Mouse (Mus musculus) gastrocnemius, postnatal 25 days (tissue): ENCODE results near the gene Abhd5. TPM values are rescaled to one million over a fixed set of nuclear protein-coding genes. Genes with fewer than 3 reads are reported as not detected.

Source experiments
- DNase-seq: peaks from one replicate; pipeline ENCODE4 v3.0.0; 2022
- long read RNA-seq, 2 experiments: library from polyadenylated mRNA; stranded (forward); transcript quantifications; one replicate each; pipeline ENCODE4 v2.0.0; 2021
- total RNA-seq, 2 experiments: library from RNA; stranded (reverse); gene quantifications; 1 replicate in 1 of 2; 2 replicates in 1 of 2; pipeline ENCODE4 v1.2.3; 2021

Abhd5 gene
- total RNA-seq: 10 to 100 TPM; 31.7 to 43.5 TPM
- long read RNA-seq, experiment 1, transcript Abhd5-204 (7 exons, 3,157 nt): major isoform, 21 of 38 reads
- long read RNA-seq, experiment 1, partial matches to known transcripts: 6 of 38 reads
- long read RNA-seq, experiment 1, other reads (novel, unspliced or antisense): 10 of 38 reads
- long read RNA-seq, experiment 2, transcript Abhd5-204 (7 exons, 3,157 nt): major isoform, 29 of 56 reads
- long read RNA-seq, experiment 2, partial matches to known transcripts: 4 of 56 reads
- long read RNA-seq, experiment 2, other reads (novel, unspliced or antisense): 23 of 56 reads

DNA sequence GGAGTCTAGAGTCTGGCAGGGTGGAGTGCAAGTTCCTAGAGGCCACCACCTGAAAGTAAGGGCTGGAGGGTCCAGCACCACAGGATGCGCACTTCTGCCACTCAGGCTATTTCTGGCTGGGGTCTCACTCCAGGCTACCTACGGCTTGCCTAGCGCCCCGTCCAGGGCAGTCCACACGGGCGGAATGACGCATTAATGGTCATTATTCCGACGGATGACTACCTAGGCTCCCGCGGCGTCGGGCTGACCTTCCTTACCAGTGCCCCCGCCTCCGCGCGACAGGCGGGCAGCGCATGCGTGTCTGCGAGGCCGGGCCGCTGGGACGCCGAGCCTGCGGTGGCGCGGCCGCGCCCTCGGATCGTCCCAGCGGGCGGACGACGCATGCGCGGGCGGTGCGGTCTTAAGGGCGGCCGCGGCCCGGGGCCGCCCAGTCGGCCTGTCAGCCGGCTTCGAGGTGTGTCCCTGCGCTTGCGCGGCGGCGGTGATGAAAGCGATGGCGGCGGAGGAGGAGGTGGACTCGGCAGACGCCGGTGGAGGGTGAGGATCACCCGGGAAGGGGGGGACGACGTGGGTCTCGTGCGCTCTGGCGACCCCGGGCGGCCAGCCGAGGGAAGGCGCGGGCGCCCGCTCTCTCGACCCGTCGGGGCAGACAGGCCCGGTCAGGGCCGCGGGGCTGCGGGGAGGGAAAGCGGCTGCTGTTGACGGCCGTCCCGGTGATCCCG lies at the start of gene Abhd5:
Abhd5 (plus strand) TSS at position 306 of the 722 bp plus-strand sequence.
- peak; percentile 95 for DNase-seq

DNA sequence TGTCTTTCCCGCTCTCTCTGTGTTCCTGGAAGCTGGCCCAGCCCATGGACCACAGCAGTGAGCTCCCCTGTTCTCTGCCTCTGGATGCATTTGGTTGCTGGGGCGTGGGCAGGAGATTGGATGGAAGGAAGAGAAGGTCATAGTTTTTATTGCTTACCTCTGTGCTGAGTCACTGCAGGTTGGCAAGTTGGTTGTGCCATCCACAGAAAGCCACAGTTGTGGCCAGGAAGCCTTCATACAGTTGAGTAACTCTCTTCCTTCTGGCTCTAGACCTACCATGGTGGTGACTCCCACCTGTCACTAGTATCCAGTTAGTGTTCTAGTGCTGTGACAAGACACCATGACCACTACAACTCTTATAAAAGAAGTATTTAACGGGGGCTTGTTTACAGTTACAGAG lies 46.1 kb upstream of the Abhd5 start:
- DNase-seq: no peak

DNA sequence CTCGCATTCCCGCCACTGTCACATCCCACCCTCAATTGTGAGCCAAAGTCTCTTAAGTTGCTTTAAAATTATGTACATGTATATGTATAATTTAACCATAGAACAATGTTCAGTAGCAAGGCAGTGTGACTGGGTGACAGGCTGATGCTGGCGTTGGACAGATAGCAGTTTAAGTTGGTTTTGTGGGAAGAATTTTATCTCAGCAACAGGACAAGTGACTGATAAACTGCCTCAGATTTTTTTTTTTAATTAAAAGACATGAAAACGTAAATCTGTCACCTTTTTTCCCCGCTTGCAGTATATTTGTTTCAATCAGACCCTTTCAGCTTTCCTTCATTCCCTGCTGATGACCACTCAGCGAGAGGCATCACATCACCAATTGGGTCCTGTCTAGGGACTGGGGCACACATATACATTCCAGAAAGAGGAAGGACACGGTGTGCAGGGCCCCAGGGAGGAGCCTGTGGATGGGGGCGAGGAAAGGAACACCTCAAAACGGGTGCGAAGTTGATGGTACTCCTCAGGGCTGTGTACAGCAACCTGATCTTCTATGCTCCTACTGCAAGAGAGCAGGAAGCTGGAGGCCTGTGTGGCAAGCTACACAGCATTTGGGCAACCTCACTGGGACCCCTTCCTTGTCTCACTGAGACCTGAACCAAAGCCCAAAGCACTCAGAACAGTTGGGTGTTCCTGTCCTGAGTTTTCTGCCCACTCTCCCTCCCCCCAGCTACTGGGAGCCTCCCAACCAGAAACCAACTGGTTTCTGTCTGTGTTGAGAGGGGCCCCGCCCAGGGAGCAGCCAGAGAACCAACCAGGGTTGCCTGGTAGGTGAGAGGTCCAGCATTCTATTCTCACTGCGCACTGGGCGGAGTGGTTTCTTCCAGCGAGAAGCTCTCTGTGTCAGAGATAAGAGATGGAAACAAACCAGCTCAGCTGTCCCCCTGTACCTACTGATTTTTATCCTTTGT lies 42.1 kb upstream of the Abhd5 start:
- peak; percentile 1 for DNase-seq

DNA sequence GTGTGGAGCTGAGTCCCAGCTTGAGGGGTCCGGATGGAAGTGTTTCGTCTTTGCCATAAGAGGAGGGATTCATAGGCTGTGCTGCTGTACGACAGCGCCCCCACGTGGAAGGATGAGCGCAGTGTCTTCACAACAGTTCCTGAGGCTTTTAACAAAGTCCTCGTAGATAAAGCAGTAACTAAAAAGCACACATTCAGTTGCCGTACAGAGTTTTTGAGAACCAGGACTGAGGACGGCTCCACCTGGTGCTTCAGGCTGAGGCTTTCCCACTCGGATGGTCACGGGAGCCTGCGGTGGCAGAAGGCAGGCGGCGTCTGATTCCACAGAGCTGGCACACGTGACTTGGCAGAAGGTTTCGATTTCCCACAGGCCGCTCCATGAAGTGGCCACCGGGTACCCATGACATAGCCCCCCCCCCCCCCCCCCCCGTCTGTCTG lies 40.8 kb upstream of the Abhd5 start:
- peak; percentile 66 for DNase-seq

DNA sequence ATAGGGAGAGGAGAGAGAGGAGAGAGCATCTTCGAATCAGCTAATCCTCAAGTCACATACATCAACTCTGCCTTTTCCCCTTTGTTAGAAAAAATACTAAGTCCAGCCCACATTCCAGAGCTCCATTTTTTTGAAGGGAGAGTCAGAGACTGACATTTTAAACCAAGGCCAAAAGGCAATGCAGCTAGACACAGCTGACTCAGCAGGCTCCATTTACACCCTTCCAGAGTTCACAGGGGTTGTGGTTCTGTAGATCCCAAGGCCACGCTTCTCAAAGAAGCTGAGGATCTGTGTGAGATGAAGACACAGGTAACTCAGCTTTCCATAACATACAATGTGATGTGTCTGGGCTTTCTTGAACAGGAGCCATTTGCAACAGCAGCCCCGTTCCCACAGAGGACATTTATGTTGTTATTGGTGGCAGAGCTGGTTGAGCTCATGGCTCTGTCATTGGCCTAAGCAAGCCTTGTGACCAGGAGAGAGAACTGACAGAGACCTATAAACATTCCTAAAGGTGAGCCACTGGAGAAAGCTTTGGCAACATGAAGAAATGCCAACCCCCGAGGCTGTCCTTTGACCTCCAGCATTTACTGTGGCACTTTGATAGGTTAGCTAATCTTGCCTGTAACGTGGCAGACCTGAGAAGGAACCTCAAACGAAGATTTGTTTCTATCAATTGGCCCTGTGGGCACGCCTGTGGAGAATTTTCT lies 40.2 kb upstream of the Abhd5 start:
- DNase-seq: no peak

DNA sequence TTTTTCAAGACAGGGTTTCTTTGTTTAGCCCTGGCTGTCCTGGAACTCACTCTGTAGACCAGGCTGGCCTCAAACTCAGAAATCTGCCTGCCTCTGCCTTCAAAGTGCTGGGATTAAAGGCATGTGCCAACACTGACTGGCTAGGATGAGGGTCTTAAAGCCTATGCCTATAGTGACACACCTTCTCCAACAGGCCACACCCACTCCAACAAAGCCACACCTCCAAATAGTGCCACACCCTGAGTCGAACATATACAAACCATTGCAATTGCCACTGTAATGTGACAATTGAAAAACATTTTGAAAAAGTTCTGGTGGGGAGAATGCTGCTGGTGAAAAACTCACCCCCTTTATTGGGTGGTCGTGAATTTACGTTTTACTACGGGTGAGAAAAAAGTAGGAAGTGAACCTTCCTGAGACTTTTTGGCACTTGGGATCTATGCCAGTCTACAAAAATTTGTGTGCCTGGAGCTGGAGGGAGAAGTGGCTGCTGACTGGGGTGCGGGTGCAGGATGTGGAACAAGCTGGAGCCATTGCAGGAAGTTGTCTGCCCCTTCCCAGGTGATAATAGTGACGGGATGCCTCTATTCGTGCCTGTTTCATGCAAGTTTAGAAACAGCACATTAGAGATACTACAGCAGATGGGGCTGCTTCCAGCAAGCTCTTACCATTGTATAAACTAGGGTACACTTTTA lies 39.0 kb upstream of the Abhd5 start:
- peak; percentile 3 for DNase-seq

DNA sequence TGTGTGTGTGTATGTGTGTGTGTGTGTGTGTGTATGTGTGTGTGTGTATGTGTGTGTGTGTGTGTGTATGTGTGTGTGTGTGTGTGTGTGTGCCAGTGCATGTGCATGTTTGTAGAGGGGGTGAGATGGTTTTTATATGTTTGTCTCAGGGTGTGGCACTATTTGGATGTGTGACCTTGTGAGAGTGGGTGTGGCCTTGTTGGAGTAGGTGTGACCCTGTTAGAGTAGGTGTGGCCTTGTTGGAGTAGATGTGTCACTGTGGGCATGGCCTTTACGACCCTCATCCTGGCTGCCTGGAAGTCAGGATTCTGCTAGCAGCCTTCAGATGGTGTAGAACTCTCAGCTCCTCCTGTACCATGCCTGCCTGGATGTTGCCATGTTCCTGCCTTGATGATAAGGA lies 38.3 kb upstream of the Abhd5 start:
- peak; percentile 1 for DNase-seq

DNA sequence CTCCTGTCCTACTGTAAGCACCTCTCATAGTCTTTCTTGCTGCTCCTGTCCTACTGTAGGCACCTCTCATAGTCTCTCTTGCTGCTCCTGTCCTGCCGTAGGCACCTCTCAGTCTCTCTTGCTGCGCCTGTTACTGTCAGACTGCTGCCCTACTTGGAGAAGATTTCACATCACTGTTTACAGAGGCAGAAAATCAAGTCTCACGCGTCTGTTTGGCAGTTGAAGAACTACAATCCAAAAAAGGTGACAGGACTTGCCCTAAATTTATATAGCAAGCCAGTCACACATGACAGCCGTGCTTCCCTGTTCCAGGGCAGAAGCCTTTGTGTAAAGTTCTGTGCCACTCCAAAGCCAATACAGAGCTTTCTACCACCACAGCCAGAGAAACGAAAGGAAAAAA lies 37.0 kb upstream of the Abhd5 start:
- no peak for DNase-seq

DNA sequence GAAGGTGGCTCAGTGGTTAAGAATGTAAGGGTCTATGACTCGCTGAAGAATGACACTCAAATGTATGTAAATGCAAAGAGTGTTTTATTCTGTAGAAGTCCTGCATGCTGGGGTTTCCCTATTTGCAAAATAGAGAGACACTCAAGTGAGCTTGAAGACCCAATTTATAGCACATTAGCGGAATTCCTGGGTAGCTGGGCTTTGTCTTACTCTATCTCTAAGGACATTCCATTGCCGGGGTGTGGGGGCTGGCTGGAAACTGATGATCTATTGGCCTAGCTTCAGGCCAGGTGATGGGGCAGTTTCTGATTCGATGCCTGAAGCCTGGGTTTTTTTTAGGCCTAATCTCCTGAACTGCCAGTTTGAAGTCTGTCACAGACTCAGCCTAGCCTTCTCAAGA lies 36.5 kb upstream of the Abhd5 start:
- DNase-seq: no peak

DNA sequence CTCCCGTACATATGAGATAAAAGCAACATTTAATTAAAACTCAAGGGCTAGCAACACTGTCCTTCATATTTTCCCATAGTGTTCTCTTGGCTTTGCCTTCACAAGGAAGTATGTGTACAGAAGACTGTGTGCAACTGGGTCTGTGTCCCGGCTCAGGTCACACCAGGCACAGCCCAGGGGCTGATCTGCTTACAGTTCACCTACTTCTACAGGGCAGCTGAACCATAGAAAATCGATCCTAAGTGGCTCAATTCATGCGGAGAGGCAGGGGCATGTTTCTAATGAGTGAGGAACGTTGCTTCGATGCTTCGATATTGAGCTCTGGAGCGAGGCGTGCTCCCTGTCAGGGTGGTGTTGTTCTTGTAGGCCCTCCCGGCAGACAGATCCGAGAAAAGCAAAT lies 35.9 kb upstream of the Abhd5 start:
- no peak for DNase-seq

DNA sequence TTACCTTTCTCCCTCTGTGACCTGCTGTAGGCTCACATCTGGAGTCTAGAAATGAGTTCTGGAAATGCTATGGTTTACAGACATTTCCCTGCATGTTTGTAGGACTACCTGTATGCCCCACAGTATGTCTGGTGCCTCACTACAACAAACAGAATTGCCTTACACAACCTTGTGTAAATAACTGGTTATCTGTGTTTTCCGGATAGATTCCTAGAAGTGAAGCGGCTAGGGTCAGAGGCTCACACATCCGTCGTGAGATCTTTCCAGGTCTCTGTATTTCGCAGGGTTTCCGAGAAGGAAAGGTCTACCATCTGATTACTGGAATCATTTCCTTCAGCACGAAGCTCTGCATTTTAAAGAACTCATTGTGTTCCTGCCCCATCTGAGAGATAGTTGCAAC lies 34.8 kb upstream of the Abhd5 start:
- DNase-seq: no peak

DNA sequence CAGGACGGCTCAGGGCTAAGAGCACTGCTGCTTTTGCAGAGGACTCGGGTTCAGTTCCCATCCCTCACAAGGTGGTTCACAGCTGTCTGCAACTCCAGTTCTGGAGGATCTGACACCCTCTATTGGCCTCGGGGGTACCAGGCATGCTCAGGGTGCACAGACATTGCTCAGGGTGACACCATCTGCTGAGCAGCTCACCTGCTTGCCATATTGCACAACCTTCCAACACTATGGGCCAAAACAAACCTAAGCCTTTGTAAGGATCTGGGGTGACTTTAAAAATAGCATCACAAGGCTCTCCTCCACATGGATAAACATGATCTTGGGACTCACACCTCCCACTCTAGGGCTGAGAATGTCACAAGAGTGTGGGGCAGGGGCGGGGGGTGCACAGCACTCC lies 30.8 kb upstream of the Abhd5 start:
- DNase-seq: no peak

DNA sequence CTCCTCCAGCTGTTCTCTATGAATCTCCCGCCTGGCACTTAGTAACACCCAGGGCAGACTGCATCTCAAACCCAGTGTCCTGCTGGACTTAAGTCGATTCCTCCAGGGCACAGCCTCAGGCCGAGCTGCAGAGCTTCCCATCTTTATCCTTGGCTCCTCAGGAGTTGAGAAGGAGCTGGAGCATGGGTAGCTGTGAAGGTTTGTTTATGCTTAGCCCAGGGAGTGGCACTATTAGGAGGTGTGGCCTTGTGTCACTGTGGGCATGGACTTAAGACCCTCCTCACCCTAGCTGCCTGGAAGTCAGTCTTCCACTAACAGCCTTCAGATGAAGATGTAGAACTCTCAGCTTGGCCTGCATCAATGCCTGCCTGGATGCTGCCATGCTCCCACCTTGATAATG lies 29.1 kb upstream of the Abhd5 start:
- no peak for DNase-seq

DNA sequence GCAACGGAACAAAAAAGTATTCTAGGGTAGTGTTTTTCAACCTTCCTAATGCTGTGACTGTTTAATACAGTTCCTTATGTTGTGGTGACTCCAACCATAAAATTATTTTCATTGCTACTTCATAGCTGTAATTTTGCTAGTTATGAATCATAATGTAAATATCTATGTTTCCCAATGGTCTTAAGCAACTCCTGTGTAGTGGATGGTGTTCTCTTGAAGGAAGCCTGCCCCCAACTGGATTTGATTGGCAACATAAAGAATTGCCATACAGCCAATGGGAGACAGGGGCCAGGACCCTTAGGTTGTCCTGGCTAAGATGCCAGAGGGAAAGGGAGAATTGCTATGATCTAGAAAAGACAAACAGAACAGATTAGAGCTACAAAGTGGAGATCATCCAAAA lies 25.4 kb upstream of the Abhd5 start:
- DNase-seq: no peak

DNA sequence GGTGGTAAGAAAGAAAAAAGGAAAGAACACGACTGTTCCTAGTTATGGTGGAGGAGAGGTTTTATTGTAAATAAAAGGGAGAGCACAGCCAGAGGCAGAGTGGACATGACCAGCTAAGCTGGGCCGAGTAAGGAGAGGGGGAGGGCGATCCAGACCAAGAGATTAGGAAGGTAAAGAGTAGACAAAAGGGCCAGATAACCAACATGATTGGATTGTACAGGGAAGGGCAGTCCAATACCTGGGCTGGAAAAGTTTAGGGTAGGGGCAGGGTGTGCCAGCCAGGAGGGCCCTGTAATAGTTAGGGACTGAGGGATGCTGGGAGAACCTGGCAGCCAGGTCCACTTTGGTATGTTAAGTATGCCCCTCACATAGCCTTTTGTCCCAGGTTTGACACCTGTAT lies 23.2 kb upstream of the Abhd5 start:
- no peak for DNase-seq

DNA sequence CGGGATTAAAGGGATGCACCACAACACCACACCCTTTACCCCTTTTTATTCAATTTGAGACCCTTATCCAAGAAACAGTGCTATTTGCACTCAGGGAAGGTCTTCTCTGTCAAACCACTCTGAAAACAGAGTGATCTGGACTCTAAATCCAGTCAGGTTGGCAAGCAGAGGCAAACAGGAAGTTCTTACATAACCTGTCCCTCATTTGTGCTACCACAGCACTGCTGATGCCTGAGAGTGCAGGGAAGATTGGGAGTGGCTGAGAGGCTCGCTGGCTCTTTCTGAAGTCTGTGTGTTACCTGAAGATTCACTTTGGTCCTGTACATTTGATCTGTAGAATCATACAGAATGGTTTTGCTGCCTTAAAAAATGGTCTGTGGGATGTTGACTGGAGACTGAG lies 14.7 kb upstream of the Abhd5 start:
- peak; percentile 9 for DNase-seq

DNA sequence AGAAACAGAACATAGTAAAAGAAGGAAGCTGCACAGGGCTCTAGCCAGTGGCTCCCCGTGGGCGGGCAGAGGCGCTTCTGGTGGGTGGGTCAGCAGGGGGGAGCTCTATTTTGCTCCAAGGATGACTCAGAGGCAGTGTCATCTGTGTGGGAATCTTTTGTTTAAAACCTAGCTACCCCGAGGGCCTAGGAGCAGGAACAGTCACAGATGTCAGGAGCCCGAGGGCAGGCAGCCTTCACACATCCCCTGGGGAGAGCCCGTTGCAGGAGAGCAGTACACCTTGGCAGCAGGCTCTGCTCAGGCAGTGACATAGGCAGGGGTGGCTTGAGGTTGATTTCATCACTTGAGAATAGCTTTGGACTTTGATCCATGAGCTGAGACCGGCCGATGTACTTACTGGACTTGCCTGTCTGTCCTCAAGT lies 13.9 kb upstream of the Abhd5 start:
- DNase-seq: no peak

DNA sequence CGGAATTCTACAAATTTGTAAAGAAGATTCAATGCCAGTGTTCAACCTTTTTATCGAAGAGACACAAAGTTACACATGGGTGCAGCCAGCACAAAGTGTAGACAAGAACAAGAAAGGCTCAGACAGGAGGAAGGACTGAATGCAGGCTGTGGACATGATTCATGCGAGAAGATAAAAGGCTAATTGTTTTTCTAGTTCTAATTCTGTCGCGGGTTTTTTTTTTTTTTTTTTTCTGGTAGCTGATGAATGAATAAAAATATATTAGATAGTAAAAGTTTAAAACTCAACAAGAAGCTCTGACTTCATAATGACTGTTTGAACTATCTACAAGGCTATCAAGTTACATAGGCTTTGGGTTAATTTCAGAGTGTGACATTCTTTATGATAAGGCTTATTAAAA lies 11.4 kb upstream of the Abhd5 start:
- no peak for DNase-seq

DNA sequence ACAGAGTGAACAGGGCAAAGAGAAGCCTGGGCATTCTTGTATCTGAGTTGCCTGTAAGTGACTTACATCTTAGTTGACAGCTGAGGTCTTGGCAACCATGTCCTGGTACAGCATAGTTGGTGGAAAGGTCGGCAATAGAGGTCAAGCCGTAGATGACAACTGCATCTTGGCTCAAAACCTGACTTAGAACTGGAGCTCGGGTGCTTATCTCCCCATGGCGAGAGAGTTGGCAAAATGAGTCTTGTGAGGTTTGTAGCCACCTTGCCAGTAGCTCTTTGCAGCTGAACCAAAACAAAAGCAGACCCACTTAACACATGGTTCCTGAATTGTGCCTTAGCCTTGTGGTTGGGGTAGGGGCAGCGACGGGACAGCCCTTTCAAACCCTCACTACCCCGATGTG lies 8.0 kb upstream of the Abhd5 start:
- DNase-seq: no peak

DNA sequence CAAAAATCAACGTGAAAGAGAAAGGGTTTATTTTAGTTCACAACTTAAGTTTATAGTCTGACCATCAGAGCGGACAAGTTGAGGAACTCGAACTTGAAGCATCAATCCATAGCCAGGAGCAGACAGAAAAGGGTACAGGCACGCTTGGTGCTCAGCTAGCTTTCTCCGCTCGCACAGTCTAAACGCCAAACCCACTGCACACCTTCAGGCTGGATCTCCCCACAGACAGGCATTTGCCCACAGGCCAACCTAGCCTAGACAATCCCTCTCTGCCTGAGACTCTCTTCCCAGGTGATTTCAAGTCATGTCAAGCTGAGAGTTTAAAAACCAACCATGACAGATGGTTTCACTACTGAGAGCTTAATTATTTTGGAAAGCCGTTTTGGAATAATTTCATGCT lies 6.8 kb upstream of the Abhd5 start:
- no peak for DNase-seq

DNA sequence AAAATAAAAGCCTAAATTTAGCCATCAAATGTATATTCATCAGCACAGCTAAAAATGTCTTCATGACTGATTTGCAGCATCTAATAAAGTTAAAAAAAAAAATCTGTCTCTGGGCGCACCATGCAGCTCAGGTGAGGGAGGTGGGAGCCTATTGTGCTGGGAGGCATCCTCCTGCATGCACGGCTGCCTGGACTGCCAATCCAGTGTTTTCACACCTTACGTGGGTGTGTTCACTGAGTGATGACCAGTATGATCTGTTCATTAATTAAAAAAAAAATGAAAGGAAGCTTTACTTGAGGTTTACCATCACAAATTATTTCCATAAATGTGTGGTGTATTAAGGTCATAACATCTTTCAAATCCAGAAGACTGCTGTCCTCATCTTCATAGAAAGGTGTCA lies 6.1 kb upstream of the Abhd5 start:
- DNase-seq: no peak

DNA sequence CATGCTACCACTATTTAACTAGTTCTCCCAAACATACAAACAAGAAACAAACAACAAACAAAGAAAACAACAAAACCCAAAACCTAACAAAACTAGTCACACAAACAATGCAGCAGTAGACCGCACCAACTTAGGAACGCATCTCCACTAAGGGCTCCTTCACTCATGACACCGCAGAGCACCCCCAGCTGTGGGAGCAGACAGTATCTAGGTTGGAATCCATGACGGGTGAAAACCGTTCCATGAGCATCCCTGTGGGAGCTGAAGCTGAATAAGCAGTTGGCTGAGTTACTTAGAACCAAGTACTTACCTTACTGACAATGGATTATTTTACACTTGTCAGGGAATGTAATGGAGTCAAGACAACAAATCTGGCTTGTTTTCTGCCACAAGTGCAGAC lies 5.3 kb upstream of the Abhd5 start:
- no peak for DNase-seq
